Mouse (Mus musculus) T-helper 1 cell (primary cell): Measurements from ENCODE around the gene C2.

Source experiments
- in situ Hi-C: fragments of 300-600 bp; cut with MboI, MseI; formaldehyde crosslinking; loops from one replicate; pipeline ENCODE4 v1.15.1; 2025; ENCODE audit warnings: high pct_unique_total_duplicates

Gene C2

GRCm38 (mm10) chr17:34881166-34881565 is 16.9 kb downstream of the C2 start:
- in situ Hi-C loops, result no loop called here

GRCm38 (mm10) chr17:34879336-34879879 is 18.7 kb downstream of the C2 start, which contains the start of gene Zbtb12:
TSS of gene Zbtb12 (plus strand) at chr17:34879483.
- in situ Hi-C loops, result no loop called here

GRCm38 (mm10) chr17:34874321-34874720 is 23.7 kb downstream of the C2 start:
- in situ Hi-C loops, result no loop called here

GRCm38 (mm10) chr17:34865981-34866380 is 32.1 kb downstream of the C2 start:
- in situ Hi-C loops, result no loop called here

- in situ Hi-C loops, result no loop called here
These were observed 35.5 kb downstream of the C2 start, which contains the start of gene Cfb for GRCm38 (mm10) chr17:34862416-34863081. TSS of gene Cfb (minus strand) at chr17:34862518.

- in situ Hi-C loops, result no loop called here
These were observed 36.2 kb downstream of the C2 start for GRCm38 (mm10) chr17:34861704-34862415.

GRCm38 (mm10) chr17:34860514-34860913 is 37.6 kb downstream of the C2 start:
- in situ Hi-C loops, result no loop called here

- in situ Hi-C loops, result loop anchor here (10.0 kb wide), 1 partner anchor 56 kb away; the partner anchor contains the start of gene Slc44a4
These were observed 39.4 kb downstream of the C2 start for GRCm38 (mm10) chr17:34858670-34859069.

GRCm38 (mm10) chr17:34855825-34856224 is 42.2 kb downstream of the C2 start:
- in situ Hi-C loops, result loop anchor here (10.0 kb wide), 1 partner anchor 59 kb away; the partner anchor contains the start of gene Slc44a4

- in situ Hi-C loops, result loop anchor here (10.0 kb wide), 1 partner anchor 60 kb away; the partner anchor contains the start of gene Slc44a4
These were observed 43.3 kb downstream of the C2 start for GRCm38 (mm10) chr17:34854761-34855160.

GRCm38 (mm10) chr17:34853511-34853910 is 44.6 kb downstream of the C2 start:
- in situ Hi-C loops, result loop anchor here (10.0 kb wide), 1 partner anchor 61 kb away; the partner anchor contains the start of gene Slc44a4

- in situ Hi-C loops, result loop anchor here (10.0 kb wide), 1 partner anchor 64 kb away; the partner anchor contains the start of gene Slc44a4
These were observed 47.4 kb downstream of the C2 start for GRCm38 (mm10) chr17:34850517-34851125.

GRCm38 (mm10) chr17:34849722-34850516 is 48.1 kb downstream of the C2 start, which contains the start of the genes Skiv2l and Nelfe:
TSS of gene Skiv2l (minus strand) at chr17:34850210.
TSS of gene Nelfe (plus strand) at chr17:34850391.
- in situ Hi-C loops, result loop anchor here (10.0 kb wide), 1 partner anchor 65 kb away; the partner anchor contains the start of gene Slc44a4

GRCm38 (mm10) chr17:34847615-34848014 is 50.5 kb downstream of the C2 start:
- in situ Hi-C loops, result no loop called here

- in situ Hi-C loops, result no loop called here
These were observed 50.9 kb downstream of the C2 start for GRCm38 (mm10) chr17:34847192-34847591.

GRCm38 (mm10) chr17:34844884-34845283 is 53.2 kb downstream of the C2 start:
- in situ Hi-C loops, result no loop called here

- in situ Hi-C loops, result no loop called here
These were observed 57.2 kb downstream of the C2 start for GRCm38 (mm10) chr17:34840736-34841307.

GRCm38 (mm10) chr17:34838785-34839184 is 59.3 kb downstream of the C2 start:
- in situ Hi-C loops, result no loop called here

GRCm38 (mm10) chr17:34837464-34838324 is 60.4 kb downstream of the C2 start:
- in situ Hi-C loops, result no loop called here

GRCm38 (mm10) chr17:34836856-34837221 is 61.2 kb downstream of the C2 start, which contains the start of the genes Stk19 and Dxo:
TSS of gene Stk19 (minus strand) at chr17:34836945.
TSS of gene Dxo (plus strand) at chr17:34837019.
- in situ Hi-C loops, result no loop called here
